Mouse (Mus musculus) embryonic facial prominence, embryonic 10.5 days (tissue): ENCODE results near the gene Hook1. TPM values are rescaled to one million over a fixed set of nuclear protein-coding genes. Genes with fewer than 3 reads are reported as not detected.
"Not testable (repeated sequence)": the region's sequence is repeated elsewhere in the genome, so short reads cannot be mapped to it uniquely, and the experiment has no call there.

Experiments used
- DNase-seq: peaks from one replicate; pipeline ENCODE4 v3.0.0-alpha.2; 2017; ENCODE audit warnings: low spot score
- H3K27ac ChIP-seq: fragments of 300-500 bp; sonication (generic); replicated peaks from 2 replicates; pipeline ENCODE4 v1.5.1; 2016; ENCODE audit warnings: mild to moderate bottlenecking
- H3K27me3 ChIP-seq: fragments of 300-500 bp; sonication (generic); replicated peaks from 2 replicates; pipeline ENCODE4 v1.6.1; 2016; ENCODE audit warnings: low read depth, mild to moderate bottlenecking; ENCODE audit not compliant: poor library complexity, severe bottlenecking
- H3K36me3 ChIP-seq: fragments of 300-500 bp; sonication (generic); replicated peaks from 2 replicates; pipeline ENCODE4 v1.6.1; 2016; ENCODE audit warnings: mild to moderate bottlenecking, moderate library complexity
- H3K4me1 ChIP-seq: fragments of 300-500 bp; sonication (generic); 2 replicates; pipeline ENCODE4 v1.6.1; 2016
- H3K4me3 ChIP-seq: fragments of 300-500 bp; sonication (generic); 2 replicates; pipeline ENCODE4 v1.5.1; 2016; ENCODE audit warnings: mild to moderate bottlenecking, moderate library complexity
- H3K9me3 ChIP-seq: fragments of 300-500 bp; sonication (generic); 2 replicates; pipeline ENCODE4 v1.6.1; 2016; ENCODE audit warnings: mild to moderate bottlenecking
- WGBS: fragments of 180-500 bp; shearing (Covaris S2); methylation state at CpG from one replicate; pipeline ENCODE4 v1.1.7; 2016; 5-methylcytosine and 5-hydroxymethylcytosine counted together
- polyA plus RNA-seq: library from polyadenylated mRNA; unstranded; fragments of >200 nt; fragmentation: Nextera tagmentation; extraction: Ambion mirVana; gene quantifications from 2 replicates; pipeline ENCODE4 v1.2.1, GENCODE M21; 2016

Gene Hook1
- polyA plus RNA-seq, 1 experiment from 2014 or later = 18.1 TPM

DNA sequence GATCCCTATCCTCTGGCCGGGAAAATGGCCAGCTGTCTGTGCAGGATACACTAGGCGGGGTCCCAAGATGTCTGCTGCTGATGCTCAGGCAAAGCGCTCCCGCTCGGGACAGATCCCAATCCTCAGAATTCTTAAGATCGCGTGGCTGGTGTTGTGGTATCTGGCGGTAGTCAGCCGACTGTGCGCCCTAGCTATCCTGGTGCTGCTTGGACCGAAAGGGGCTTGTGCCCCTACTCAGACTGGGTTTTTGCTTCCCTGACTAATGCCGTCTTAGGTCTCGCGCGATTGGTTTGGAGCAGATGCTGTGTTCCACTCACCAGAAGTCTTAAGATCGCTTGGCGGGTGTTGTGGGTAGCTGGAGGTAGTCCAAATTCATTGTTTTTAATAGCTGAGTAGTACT lies 15.2 kb downstream of the Hook1 start:
- not testable (repeated sequence) for H3K27me3 ChIP-seq, H3K27ac ChIP-seq, H3K36me3 ChIP-seq, H3K4me3 ChIP-seq, H3K4me1 ChIP-seq, DNase-seq, H3K9me3 ChIP-seq
- WGBS = 93% methylated on average over 17 of the region's 17 CpGs

DNA sequence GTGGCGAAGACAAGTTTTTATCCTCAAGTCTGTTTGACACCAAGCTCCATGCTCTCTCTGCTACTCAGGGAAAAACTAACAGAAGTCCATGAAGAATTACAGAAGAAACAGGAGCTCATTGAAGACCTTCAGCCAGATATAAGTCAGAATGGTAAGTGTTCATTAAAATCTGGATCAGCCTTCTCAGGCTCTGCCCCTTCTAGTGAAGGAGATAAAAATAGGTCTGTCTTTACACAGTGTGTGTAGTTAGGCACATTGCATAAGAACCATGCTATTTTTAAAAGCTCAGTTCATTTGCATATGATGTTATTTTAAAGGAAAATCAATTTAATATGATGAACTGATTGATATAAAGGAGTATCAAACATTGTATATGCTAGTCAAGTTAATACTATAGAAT lies 49.8 kb downstream of the Hook1 start:
- no peaks in the 10 kb centered on the region for H3K9me3 ChIP-seq
- peaks cover 4% of the 10 kb centered on the region; the same call in 1 of the 2 replicates for H3K36me3 ChIP-seq
- DNase-seq = no peak
- H3K27me3 ChIP-seq = no peaks in the 10 kb centered on the region
- WGBS = 94% methylated on average over 1 of the region's 1 CpGs
- H3K27ac ChIP-seq = no peak overlapping the region
- no peaks in the 10 kb centered on the region for H3K4me1 ChIP-seq
- no peak overlapping the region for H3K4me3 ChIP-seq

DNA sequence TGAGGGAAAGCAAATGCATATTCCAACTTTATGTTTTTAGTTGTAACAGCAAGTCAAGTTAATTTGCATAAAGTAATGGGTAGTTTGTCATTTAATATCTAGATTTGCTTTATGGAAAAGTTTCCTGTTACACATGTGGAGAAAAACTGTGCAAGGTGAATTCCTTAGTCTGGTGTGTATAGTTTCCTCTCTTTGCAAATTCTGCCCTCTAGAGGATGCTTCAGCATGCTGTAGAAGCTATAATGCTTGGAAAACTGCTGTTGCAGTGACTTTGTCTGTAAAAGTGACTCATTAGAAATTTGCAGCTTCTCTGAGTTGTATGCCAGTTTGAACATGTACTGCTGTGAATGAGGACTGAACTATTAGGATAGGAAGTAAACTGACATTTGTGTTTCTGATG lies 55.8 kb downstream of the Hook1 start:
- DNase-seq = no peak
- H3K4me3 ChIP-seq = no peak overlapping the region
- H3K4me1 ChIP-seq = no peaks in the 10 kb centered on the region
- H3K9me3 ChIP-seq = no peaks in the 10 kb centered on the region
- H3K36me3 ChIP-seq = peaks cover 5% of the 10 kb centered on the region; the same call in 1 of the 2 replicates
- no peak overlapping the region for H3K27ac ChIP-seq
- no peaks in the 10 kb centered on the region for H3K27me3 ChIP-seq

DNA sequence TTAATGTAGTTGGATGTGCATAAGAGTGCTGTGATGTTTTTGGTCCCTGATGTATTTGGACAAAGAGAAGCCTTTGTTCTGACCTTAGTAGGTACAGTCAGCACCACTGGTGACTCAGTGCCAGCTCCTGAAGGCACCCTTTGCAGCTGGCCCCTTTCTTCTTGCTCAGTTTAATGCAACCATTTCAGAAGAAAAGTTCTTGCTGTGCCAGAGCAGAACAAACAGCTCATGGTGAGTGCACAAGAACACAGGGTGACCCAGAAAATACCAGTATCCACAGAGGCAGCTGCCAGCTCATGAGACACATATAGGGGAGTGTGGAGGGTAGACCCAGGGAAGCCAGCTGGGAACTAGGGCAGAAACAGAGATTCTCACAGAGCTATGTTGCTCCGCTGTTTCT lies 61.4 kb downstream of the Hook1 start:
- no peaks in the 10 kb centered on the region for H3K9me3 ChIP-seq
- H3K4me3 ChIP-seq = no peak overlapping the region
- 93% methylated on average over 1 of the region's 1 CpGs for WGBS
- no peak overlapping the region for H3K27ac ChIP-seq
- no peaks in the 10 kb centered on the region for H3K36me3 ChIP-seq
- no peaks in the 10 kb centered on the region for H3K4me1 ChIP-seq
- H3K27me3 ChIP-seq = no peaks in the 10 kb centered on the region
- no peak for DNase-seq

DNA sequence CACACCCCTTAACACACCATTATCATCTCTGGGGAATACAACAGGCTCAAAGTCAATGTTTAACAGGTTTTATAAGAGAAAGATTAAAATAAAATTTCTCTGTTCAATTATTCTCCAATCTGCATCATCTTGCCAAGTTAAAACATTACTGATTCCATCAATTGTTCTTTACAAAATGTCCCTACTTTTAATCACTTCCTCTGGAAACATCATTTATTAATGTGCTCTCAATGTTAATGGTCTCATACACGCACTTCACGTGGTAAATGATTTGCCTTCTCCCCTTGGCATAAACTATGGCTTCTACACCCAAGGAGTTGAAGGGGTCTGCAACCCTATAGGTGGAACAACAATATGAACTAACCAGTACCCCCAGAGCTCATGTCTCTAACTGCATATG lies 93.1 kb downstream of the Hook1 start:
- no peak for DNase-seq
- H3K27ac ChIP-seq = no peak overlapping the region
- no peaks in the 10 kb centered on the region for H3K36me3 ChIP-seq
- 0 out of 2 replicates have a peak, but pooled peaks cover 4% of the 10 kb centered on the region for H3K9me3 ChIP-seq
- no peaks in the 10 kb centered on the region for H3K4me1 ChIP-seq
- H3K27me3 ChIP-seq = no peaks in the 10 kb centered on the region
- WGBS = 93% methylated on average over 2 of the region's 2 CpGs
- no peak overlapping the region for H3K4me3 ChIP-seq

DNA sequence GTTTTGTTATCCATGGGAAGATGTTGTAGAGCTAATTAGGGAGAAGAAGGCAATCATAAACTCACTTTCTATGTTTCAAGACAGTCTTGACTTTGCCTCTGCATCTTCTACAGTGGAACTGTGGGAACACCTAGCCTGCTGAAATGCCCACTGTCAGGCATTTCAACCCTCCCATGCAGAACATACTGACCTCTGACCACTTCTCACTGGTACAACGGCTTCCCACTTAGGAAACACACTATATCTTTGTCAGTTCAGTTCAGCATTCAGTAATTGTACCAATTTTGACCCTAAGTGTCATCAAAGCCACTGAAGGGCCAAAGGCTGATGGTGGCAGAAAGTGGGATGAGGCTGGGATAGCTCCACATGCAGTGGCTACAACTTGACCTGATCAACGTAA lies 95.0 kb downstream of the Hook1 start:
- no peaks in the 10 kb centered on the region for H3K27me3 ChIP-seq
- 88% methylated on average over 2 of the region's 2 CpGs for WGBS
- no peaks in the 10 kb centered on the region for H3K4me1 ChIP-seq
- no peaks in the 10 kb centered on the region for H3K36me3 ChIP-seq
- no peak overlapping the region for H3K4me3 ChIP-seq
- no peaks in the 10 kb centered on the region for H3K9me3 ChIP-seq
- no peak for DNase-seq
- H3K27ac ChIP-seq = no peak overlapping the region

Other genes with a start within 250 kb of the Hook1 start
- gene Cyp2j13, start 110.3 kb downstream of the Hook1 start, polyA plus RNA-seq = 0.10 TPM in 2 replicates
- not detected in 2 replicates for gene Cyp2j12, start 173.9 kb downstream of the Hook1 start, polyA plus RNA-seq